Mouse (Mus musculus) intestine, embryonic 16.5 days (tissue): ENCODE measurements around the gene Zdhhc15. TPM values are rescaled to one million over a fixed set of nuclear protein-coding genes. Genes with fewer than 3 reads are reported as not detected.

ENCODE experiments used
- polyA plus RNA-seq: library from polyadenylated mRNA; unstranded; fragments of >200 nt; fragmentation: Nextera tagmentation; extraction: Ambion mirVana; gene quantifications from 2 replicates; pipeline ENCODE4 v1.2.1, GENCODE M21; 2015

The Zdhhc15 gene
- polyA plus RNA-seq, 1 experiment from 2014 or later: 6.4 TPM

Other genes starting within 250 kb of the Zdhhc15 start
- gene Uprt, start 188.2 kb downstream of the Zdhhc15 start, polyA plus RNA-seq: 1.2 and 1.6 TPM in 2 replicates
- 1.2 TPM in 2 replicates for gene Magee2, start 186.2 kb upstream of the Zdhhc15 start, polyA plus RNA-seq